Mouse (Mus musculus) heart, embryonic 14.5 days (tissue): ENCODE data around the gene Ets1. TPM values are rescaled to one million over a fixed set of nuclear protein-coding genes. Genes with fewer than 3 reads are reported as not detected.
A peak's percentile ranks its signal among the peaks of the same experiment; 100 is the strongest.

Experiments
- ATAC-seq: fragments of 200-750 bp; cut with Nextera tagmentation; 2 replicates; pipeline ENCODE4 v1.8.0; 2017; ENCODE audit warnings: low read depth, moderate TSS enrichment; ENCODE audit not compliant: insufficient number of reproducible peaks, insufficient read depth, low FRiP score
- H3K27ac ChIP-seq, 2 experiments: fragments of 200-500 bp in 1 of 2; fragments of 300-500 bp in 1 of 2; sonication (generic) in 1 of 2; replicated peaks in 1 of 2; 2 replicates each; pipeline ENCODE4 v1.5.1; 2012 to 2014; ENCODE audit warnings: low read depth in 2 of 2, low read length in 2 of 2, control low read depth in 1 of 2, mild to moderate bottlenecking in 1 of 2, mixed read lengths in 1 of 2; ENCODE audit not compliant: control insufficient read depth in 1 of 2, insufficient read depth in 1 of 2
- H3K27me3 ChIP-seq: fragments of 300-500 bp; sonication (generic); 2 replicates; pipeline ENCODE4 v1.6.1; 2014; ENCODE audit warnings: mild to moderate bottlenecking, low read length, control low read depth; ENCODE audit not compliant: control insufficient read depth, insufficient read depth
- H3K36me3 ChIP-seq: fragments of 300-500 bp; sonication (generic); 2 replicates; pipeline ENCODE4 v1.6.1; 2014; ENCODE audit warnings: mild to moderate bottlenecking, control low read depth, low read length, mixed read lengths; ENCODE audit not compliant: control insufficient read depth, insufficient read depth
- H3K4me1 ChIP-seq, 2 experiments: fragments of 200-500 bp in 1 of 2; fragments of 300-500 bp in 1 of 2; sonication (generic) in 1 of 2; 2 replicates each; pipeline ENCODE4 v1.6.1; 2012 to 2014; ENCODE audit warnings: low read length in 2 of 2, control low read depth in 1 of 2, mixed read lengths in 1 of 2; ENCODE audit not compliant: control insufficient read depth in 2 of 2, insufficient read depth in 2 of 2
- H3K4me2 ChIP-seq: fragments of 300-500 bp; sonication (generic); 2 replicates; pipeline ENCODE4 v1.6.1; 2014; ENCODE audit warnings: mild to moderate bottlenecking, low read length
- H3K4me3 ChIP-seq, 2 experiments: fragments of 200-500 bp in 1 of 2; fragments of 300-500 bp in 1 of 2; sonication (generic) in 1 of 2; 2 replicates each; pipeline ENCODE4 v1.5.1; 2012 to 2014; ENCODE audit warnings: low read length in 2 of 2, mild to moderate bottlenecking in 2 of 2, control low read depth in 1 of 2, low read depth in 1 of 2, moderate library complexity in 1 of 2; ENCODE audit not compliant: control insufficient read depth in 1 of 2, insufficient read depth in 1 of 2
- H3K9ac ChIP-seq: fragments of 300-500 bp; sonication (generic); 2 replicates; pipeline ENCODE4 v1.6.1; 2014; ENCODE audit warnings: mild to moderate bottlenecking, low read length
- H3K9me3 ChIP-seq: fragments of 300-500 bp; sonication (generic); 2 replicates; pipeline ENCODE4 v1.6.1; 2016; ENCODE audit warnings: low read length, control low read depth; ENCODE audit not compliant: control insufficient read depth
- WGBS: fragments of 180-500 bp; shearing (Covaris S2); extraction: QIAGEN DNeasy Blood & Tissue Kit; methylation state at CpG from one replicate; pipeline ENCODE4 v1.1.7; 2014; 5-methylcytosine and 5-hydroxymethylcytosine counted together
- polyA plus RNA-seq: library from polyadenylated mRNA; unstranded; fragments of >200 nt; fragmentation: Nextera tagmentation; extraction: Ambion mirVana; gene quantifications from 2 replicates; pipeline ENCODE4 v1.2.1, GENCODE M21; 2014

The Ets1 gene
- polyA plus RNA-seq, 1 experiment from 2014 or later = 44.1 TPM

- 0 out of 2 replicates have a peak, but pooled peaks have one; percentile 24 for ATAC-seq
- Histone ChIP-seq H3K4me3 (no peak overlapping the region), H3K27ac (peak overlapping the region; percentile 62 to 66; a peak in 3 of 4 replicates), H3K4me2 (peak overlapping the region; percentile 21; the same call in 1 of the 2 replicates), H3K9me3 (no peaks in the 10 kb centered on the region), H3K4me1 (peaks cover 9 to 23% of the 10 kb centered on the region in 2 experiments; a peak in 3 of 4 replicates), H3K27me3 (no peaks in the 10 kb centered on the region), H3K9ac (no peak overlapping the region), H3K36me3 (no peaks in the 10 kb centered on the region)
- WGBS = 43% methylated on average over 11 of the region's 11 CpGs
Measured at GRCm38 (mm10) chr9:32666611-32667517, 30.8 kb downstream of the Ets1 start.

GRCm38 (mm10) chr9:32667518-32667908, 31.5 kb downstream of the Ets1 start:
- H3K27ac ChIP-seq = peak overlapping the region; percentile 35 to 63; a peak in 3 of 4 replicates
- H3K4me1 ChIP-seq = peaks cover 9 to 23% of the 10 kb centered on the region in 2 experiments; a peak in 3 of 4 replicates
- no peaks in the 10 kb centered on the region for H3K27me3 ChIP-seq
- H3K4me2 ChIP-seq = peak overlapping the region; percentile 21; the same call in 1 of the 2 replicates
- no peak overlapping the region for H3K4me3 ChIP-seq
- no peak for ATAC-seq
- no peak overlapping the region for H3K9ac ChIP-seq
- 50% methylated on average over 7 of the region's 7 CpGs for WGBS
- H3K9me3 ChIP-seq = no peaks in the 10 kb centered on the region
- H3K36me3 ChIP-seq = no peaks in the 10 kb centered on the region

GRCm38 (mm10) chr9:32668075-32668673, 32.2 kb downstream of the Ets1 start:
- ATAC-seq = no peak
- WGBS = 73% methylated on average over 9 of the region's 9 CpGs
- Histone ChIP-seq H3K27ac (peak overlapping the region; percentile 35 to 63), H3K4me3 (no peak overlapping the region), H3K4me1 (peaks cover 16 to 29% of the 10 kb centered on the region in 2 experiments), H3K27me3 (no peaks in the 10 kb centered on the region), H3K36me3 (no peaks in the 10 kb centered on the region), H3K9me3 (no peaks in the 10 kb centered on the region), H3K9ac (no peak overlapping the region), H3K4me2 (0 out of 2 replicates have a peak overlapping the region, but pooled peaks have one; percentile 9)

GRCm38 (mm10) chr9:32669397-32669796, 33.4 kb downstream of the Ets1 start:
- WGBS = 69% methylated on average over 2 of the region's 2 CpGs
- no peak overlapping the region for H3K4me3 ChIP-seq
- no peak overlapping the region for H3K9ac ChIP-seq
- no peaks in the 10 kb centered on the region for H3K27me3 ChIP-seq
- H3K27ac ChIP-seq = no peak overlapping the region
- H3K36me3 ChIP-seq = no peaks in the 10 kb centered on the region
- no peak for ATAC-seq
- no peaks in the 10 kb centered on the region for H3K9me3 ChIP-seq
- no peak overlapping the region for H3K4me2 ChIP-seq
- peaks cover 19 to 29% of the 10 kb centered on the region in 2 experiments for H3K4me1 ChIP-seq

GRCm38 (mm10) chr9:32671970-32672859, 36.2 kb downstream of the Ets1 start:
- ATAC-seq = peak; percentile 88
- H3K4me3 ChIP-seq = peak overlapping the region; percentile 31 to 36
- no peaks in the 10 kb centered on the region for H3K27me3 ChIP-seq
- 2% methylated on average over 35 of the region's 35 CpGs for WGBS
- H3K9me3 ChIP-seq = no peaks in the 10 kb centered on the region
- H3K4me1 ChIP-seq = peaks cover 30 to 42% of the 10 kb centered on the region in 2 experiments
- peak overlapping the region; percentile 50 for H3K9ac ChIP-seq
- no peaks in the 10 kb centered on the region for H3K36me3 ChIP-seq
- H3K27ac ChIP-seq = peak overlapping the region; percentile 83 to 84
- H3K4me2 ChIP-seq = peak overlapping the region; percentile 69

GRCm38 (mm10) chr9:32673923-32674322, 37.9 kb downstream of the Ets1 start:
- Histone ChIP-seq H3K4me1 (peaks cover 18 to 40% of the 10 kb centered on the region in 2 experiments), H3K9me3 (no peaks in the 10 kb centered on the region), H3K4me2 (no peak overlapping the region), H3K36me3 (no peaks in the 10 kb centered on the region), H3K9ac (no peak overlapping the region), H3K4me3 (no peak overlapping the region), H3K27me3 (no peaks in the 10 kb centered on the region), H3K27ac (peak overlapping the region in 1 of 2 experiments; percentile 64; a peak in 2 of 4 replicates)
- WGBS = 51% methylated on average over 3 of the region's 3 CpGs
- no peak for ATAC-seq
